Mouse (Mus musculus): ENCODE results near the gene Lsm4.

DNA sequence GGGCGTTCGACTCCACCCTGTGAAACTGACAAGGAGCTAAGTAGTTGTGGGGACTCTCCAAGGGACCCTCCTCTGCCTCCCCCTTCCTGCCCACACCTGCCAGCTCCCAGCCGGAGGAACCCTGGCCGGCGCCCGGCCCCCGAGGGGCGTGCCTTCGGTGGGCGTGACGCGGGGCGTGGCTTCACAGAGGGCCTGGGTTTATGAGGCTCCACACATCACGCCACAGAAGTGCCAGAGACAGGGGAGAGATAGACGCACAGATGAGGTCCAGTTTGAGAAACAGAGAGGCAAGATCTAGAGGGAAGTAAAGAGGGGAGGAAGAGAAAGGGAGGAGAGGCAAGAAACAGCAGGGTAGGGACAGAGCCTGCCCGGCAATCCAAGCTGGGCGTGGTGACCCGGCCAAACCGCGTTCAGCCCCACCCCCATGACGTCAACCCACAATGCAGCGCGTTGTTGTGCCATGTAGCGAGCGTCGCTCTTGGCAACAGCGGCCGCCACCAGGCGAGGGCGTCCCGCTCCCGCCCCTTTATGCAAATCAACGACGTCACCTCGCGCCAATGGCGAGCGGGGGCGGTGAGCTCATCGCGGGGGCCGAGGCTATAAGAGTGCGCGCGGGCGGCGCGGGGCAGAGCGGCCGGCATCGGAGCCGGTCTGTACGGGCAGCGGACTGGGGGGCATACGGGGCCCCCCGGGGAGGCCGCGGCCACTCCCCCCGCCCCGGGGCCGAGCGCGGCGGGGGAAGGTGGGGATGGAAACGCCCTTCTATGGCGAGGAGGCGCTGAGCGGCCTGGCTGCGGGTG, 25.5 kb downstream of the Lsm4 start, which contains the start of gene Jund:
- TF ChIP-seq GATA1 (IDR thresholded peaks at IDR 0.05; ENCODE audit: borderline replicate concordance, low read length) (no peak), CTCF (IDR thresholded peaks at IDR 0.05; ENCODE audit: low read depth, low read length) (no peak)
